Mouse (Mus musculus): ENCODE measurements at regions not wholly inside any gene's neighbourhood (a gene's known extent, or its start where the extent isn't known, plus 50 kb on each side); places are given as distances from the start of the nearest gene placed in this dataset.

DNA sequence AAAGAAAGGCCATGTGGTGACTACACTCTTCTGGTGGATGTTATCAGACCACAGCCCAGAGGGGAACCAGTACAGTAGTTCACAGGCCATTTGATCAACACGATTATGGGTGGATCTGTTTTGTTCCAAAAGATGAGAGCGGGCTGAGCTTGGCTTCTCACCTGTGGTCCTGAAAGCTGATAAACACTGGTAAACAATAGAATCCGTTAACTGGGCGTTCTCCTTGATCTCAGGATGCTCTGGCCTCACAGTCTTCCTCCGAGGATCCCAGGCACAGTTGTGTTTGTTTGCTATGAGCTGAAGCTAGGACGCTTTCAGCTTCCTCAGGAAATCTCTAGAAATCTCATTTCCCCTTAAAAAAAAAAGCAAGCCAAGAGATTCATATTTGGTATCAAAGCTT is 153.9 kb downstream of the Gm19410 start:
- H3K9ac ChIP-seq, result no peak overlapping the region
- WGBS, result 59% methylated on average over 6 of the region's 6 CpGs
- no peaks in the 10 kb centered on the region for H3K9me3 ChIP-seq (ENCODE audit: low read depth, low read length)
- ATAC-seq (ENCODE audit: insufficient read depth) (no peak), DNase-seq (peak; percentile 41)
- peaks cover 4% of the 10 kb centered on the region for H3K4me1 ChIP-seq (ENCODE audit: insufficient read depth)
- H3K4me2 ChIP-seq, result no peak overlapping the region
- H3K27ac ChIP-seq (ENCODE audit: low read depth), result peak overlapping the region; percentile 34; the same call in 1 of the 2 replicates
- no peak for TF ChIP-seq CTCF (IDR thresholded peaks at IDR 0.05; ENCODE audit: low read depth)
- H3K27me3 ChIP-seq (ENCODE audit: insufficient read depth, low read length), result no peaks in the 10 kb centered on the region
- no peak overlapping the region for H3K4me3 ChIP-seq (ENCODE audit: low read depth, low read length)
- H3K36me3 ChIP-seq (ENCODE audit: insufficient read depth), result no peaks in the 10 kb centered on the region

GRCm38 (mm10) chr8:35919859-35920675 is 154.5 kb downstream of the Gm19410 start:
- DNase-seq (peak; percentile 64), ATAC-seq (ENCODE audit: insufficient read depth) (peak; percentile 65; the same call in 1 of the 2 replicates)
- WGBS, result 25% methylated on average over 8 of the region's 8 CpGs
- peaks cover 4% of the 10 kb centered on the region for H3K4me1 ChIP-seq (ENCODE audit: insufficient read depth)
- no peaks in the 10 kb centered on the region for H3K9me3 ChIP-seq (ENCODE audit: low read depth, low read length)
- H3K4me3 ChIP-seq (ENCODE audit: low read depth, low read length), result no peak overlapping the region
- no peak overlapping the region; the same call in 1 of the 2 replicates for H3K27ac ChIP-seq (ENCODE audit: low read depth)
- TF ChIP-seq CTCF (IDR thresholded peaks at IDR 0.05; ENCODE audit: low read depth), result no peak
- no peaks in the 10 kb centered on the region for H3K36me3 ChIP-seq (ENCODE audit: insufficient read depth)
- no peak overlapping the region for H3K4me2 ChIP-seq
- no peaks in the 10 kb centered on the region for H3K27me3 ChIP-seq (ENCODE audit: insufficient read depth, low read length)
- no peak overlapping the region for H3K9ac ChIP-seq

GRCm38 (mm10) chr8:35924026-35924425 is 158.4 kb downstream of the Gm19410 start:
- TF ChIP-seq CTCF (IDR thresholded peaks at IDR 0.05; ENCODE audit: low read depth), result no peak
- ATAC-seq (ENCODE audit: insufficient read depth) (no peak), DNase-seq (no peak)
- WGBS, result 100% methylated on average over 1 of the region's 1 CpGs
- Histone ChIP-seq H3K27me3 (ENCODE audit: insufficient read depth, low read length) (no peaks in the 10 kb centered on the region), H3K27ac (ENCODE audit: low read depth) (no peak overlapping the region), H3K9ac (no peak overlapping the region), H3K4me1 (ENCODE audit: insufficient read depth) (no peaks in the 10 kb centered on the region), H3K36me3 (ENCODE audit: insufficient read depth) (no peaks in the 10 kb centered on the region), H3K4me3 (ENCODE audit: low read depth, low read length) (no peak overlapping the region), H3K4me2 (no peak overlapping the region), H3K9me3 (ENCODE audit: low read depth, low read length) (no peaks in the 10 kb centered on the region)

DNA sequence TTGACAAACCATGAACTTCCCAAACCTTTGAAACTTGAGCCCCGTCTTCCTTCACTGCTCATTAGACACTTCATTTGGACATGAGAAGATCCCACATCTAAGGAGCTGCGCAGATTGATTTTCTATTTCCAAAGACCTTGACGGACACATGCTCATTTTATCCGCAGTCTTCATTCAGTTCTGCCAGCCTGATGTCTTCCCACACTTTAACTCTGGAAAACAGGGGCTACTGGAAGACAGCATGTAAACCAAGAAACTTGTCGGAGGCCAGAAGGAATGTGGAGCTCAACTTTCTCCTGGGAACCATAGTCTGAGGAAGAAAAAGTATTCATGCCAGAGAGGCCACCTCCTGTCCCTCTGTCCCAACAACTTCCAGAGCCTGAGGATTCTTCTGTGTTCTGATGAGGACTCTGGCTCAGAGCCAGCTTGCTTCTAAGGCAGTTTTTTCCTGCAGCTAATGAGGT is 161.8 kb downstream of the Gm19410 start:
- Histone ChIP-seq H3K9me3 (ENCODE audit: low read depth, low read length) (no peaks in the 10 kb centered on the region), H3K27me3 (ENCODE audit: insufficient read depth, low read length) (no peaks in the 10 kb centered on the region), H3K9ac (no peak overlapping the region), H3K4me1 (ENCODE audit: insufficient read depth) (peaks cover 5% of the 10 kb centered on the region; the same call in 1 of the 2 replicates), H3K4me3 (ENCODE audit: low read depth, low read length) (no peak overlapping the region), H3K27ac (ENCODE audit: low read depth) (peak overlapping the region; percentile 75), H3K4me2 (no peak overlapping the region), H3K36me3 (ENCODE audit: insufficient read depth) (no peaks in the 10 kb centered on the region)
- WGBS, result 30% methylated on average over 5 of the region's 5 CpGs
- TF ChIP-seq CTCF (IDR thresholded peaks at IDR 0.05; ENCODE audit: low read depth), result no peak
- ATAC-seq (ENCODE audit: insufficient read depth) (peak; percentile 79), DNase-seq (peak; percentile 86)

- H3K4me2 ChIP-seq, result no peak overlapping the region
- H3K9ac ChIP-seq, result no peak overlapping the region
- no peaks in the 10 kb centered on the region for H3K36me3 ChIP-seq (ENCODE audit: insufficient read depth)
- H3K4me1 ChIP-seq (ENCODE audit: insufficient read depth), result peaks cover 5% of the 10 kb centered on the region; the same call in 1 of the 2 replicates
- H3K9me3 ChIP-seq (ENCODE audit: low read depth, low read length), result no peaks in the 10 kb centered on the region; the same call in 1 of the 2 replicates
- 11% methylated on average over 4 of the region's 4 CpGs for WGBS
- TF ChIP-seq CTCF (IDR thresholded peaks at IDR 0.05; ENCODE audit: low read depth), result no peak
- no peak overlapping the region for H3K4me3 ChIP-seq (ENCODE audit: low read depth, low read length)
- H3K27ac ChIP-seq (ENCODE audit: low read depth), result no peak overlapping the region
- DNase-seq, result peak; percentile 51
- H3K27me3 ChIP-seq (ENCODE audit: insufficient read depth, low read length), result no peaks in the 10 kb centered on the region
- no peak for ATAC-seq (ENCODE audit: insufficient read depth)
Measured at GRCm38 (mm10) chr8:35930291-35930690, 164.7 kb downstream of the Gm19410 start.

DNA sequence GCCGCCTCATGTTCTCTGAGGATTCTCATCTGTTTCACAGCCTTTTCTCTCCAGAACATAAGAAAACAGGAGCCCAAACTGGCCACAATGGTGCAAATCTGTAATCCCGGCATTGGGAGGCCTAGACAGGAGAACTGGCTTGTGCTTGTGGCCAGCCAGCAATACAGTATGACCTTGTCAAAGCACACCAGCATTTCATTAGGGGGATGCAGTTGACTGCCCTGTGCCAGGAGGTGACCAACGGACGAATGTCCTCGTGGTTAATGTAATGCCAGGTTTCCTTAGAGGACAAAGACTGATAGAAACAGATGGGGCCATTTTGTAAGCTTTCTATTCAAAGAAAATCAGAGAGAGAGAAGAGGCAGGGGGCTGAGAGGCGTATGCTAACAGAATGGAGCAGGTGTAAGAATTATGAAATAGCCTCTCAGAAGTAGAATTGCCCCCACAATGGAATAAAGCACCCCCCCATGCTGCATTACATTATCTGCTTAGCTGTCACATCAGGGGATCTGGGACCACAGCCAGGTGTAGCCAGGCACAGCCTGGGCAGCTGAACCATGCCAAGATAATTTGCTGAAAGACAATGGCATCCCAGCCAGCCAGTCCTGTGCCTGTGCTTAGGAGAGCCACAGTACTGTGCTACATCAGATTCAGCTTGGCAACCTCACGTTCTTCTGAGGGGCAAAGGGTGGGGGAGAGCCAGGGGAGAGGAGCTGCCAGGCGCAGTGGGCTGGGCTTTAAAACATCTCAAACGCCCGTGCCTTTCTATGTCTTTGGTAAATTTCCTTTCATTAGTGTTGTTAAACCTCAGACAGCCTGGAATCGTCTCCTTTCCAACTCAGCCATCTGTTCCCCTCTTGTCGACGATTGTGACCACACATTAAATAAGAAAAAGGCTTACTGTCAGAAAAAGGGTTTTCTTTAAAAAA is 167.9 kb downstream of the Gm19410 start:
- Histone ChIP-seq H3K27me3 (ENCODE audit: insufficient read depth, low read length) (no peaks in the 10 kb centered on the region), H3K9ac (no peak overlapping the region), H3K4me3 (ENCODE audit: low read depth, low read length) (no peak overlapping the region), H3K4me1 (ENCODE audit: insufficient read depth) (peaks cover 5% of the 10 kb centered on the region; the same call in 1 of the 2 replicates), H3K36me3 (ENCODE audit: insufficient read depth) (no peaks in the 10 kb centered on the region), H3K4me2 (no peak overlapping the region), H3K27ac (ENCODE audit: low read depth) (0 out of 2 replicates have a peak overlapping the region, but pooled peaks have one; percentile 13), H3K9me3 (ENCODE audit: low read depth, low read length) (no peaks in the 10 kb centered on the region; the same call in 1 of the 2 replicates)
- no peak for DNase-seq
- no peak for TF ChIP-seq CTCF (IDR thresholded peaks at IDR 0.05; ENCODE audit: low read depth)
- WGBS, result 64% methylated on average over 13 of the region's 13 CpGs
- no peak for ATAC-seq (ENCODE audit: insufficient read depth)

All from lung, embryonic 14.5 days (tissue).